ENCODE assay signal across 22 mouse cellular contexts in the genomic region with DNA sequence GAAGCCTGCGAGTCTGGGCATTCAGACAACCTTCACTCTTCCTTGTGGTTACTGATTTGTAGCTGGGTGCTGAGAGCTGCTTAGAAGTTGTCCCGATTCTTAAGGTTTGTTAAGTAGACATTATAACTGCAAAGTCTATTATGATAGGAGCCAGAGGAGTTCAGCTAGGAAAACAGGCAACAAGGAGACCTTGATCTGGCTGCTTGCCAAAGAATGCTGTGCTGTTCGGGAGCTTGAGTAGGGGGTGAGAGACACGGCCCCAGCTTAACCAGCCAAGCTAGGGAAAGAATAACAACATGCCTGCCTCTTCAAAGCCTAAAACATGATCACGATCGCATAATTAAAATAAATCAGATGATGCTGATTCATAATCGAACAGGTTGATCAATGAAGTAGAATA. TPM values are rescaled to one million over a fixed set of nuclear protein-coding genes. Genes with fewer than 3 reads are reported as not detected.
DNase-seq lines count a peak whose midpoint lies in the region; ATAC-seq and TF ChIP-seq lines count a peak whose summit lies in the region.
"Had no signal": no experiment of that assay in that cellular context is flagged by ENCODE, and none has a peak within 500 bp of the region (broad histone marks: within the 10 kb centered on the region; RNA-seq: fewer than 3 reads in every experiment).

No protein-coding gene starts in this region.

- no peaks in the 10 kb centered on the region for H3K27me3 ChIP-seq in forebrain, embryonic 14.5 days (replicated peaks; ENCODE audit: control insufficient read depth, insufficient read depth, low read length)
- H3K27me3 ChIP-seq in forebrain, embryonic 16.5 days (replicated peaks; ENCODE audit: control insufficient read depth, insufficient read depth, low read length): no peaks in the 10 kb centered on the region
- H3K27me3 ChIP-seq in midbrain, postnatal 0 days (ENCODE audit: insufficient read depth, low read length): no peaks in the 10 kb centered on the region
- no peaks in the 10 kb centered on the region for H3K27me3 ChIP-seq in midbrain, embryonic 15.5 days (replicated peaks)
- no peaks in the 10 kb centered on the region for H3K27me3 ChIP-seq in liver, embryonic 11.5 days (replicated peaks; ENCODE audit: control insufficient read depth, insufficient read depth, low read length)

- no peak for TF ChIP-seq CTCF in midbrain, postnatal 0 days (IDR thresholded peaks at IDR 0.05)

- H3K4me1 ChIP-seq in forebrain, embryonic 14.5 days (ENCODE audit: control insufficient read depth, insufficient read depth, low read length): peaks cover 9% of the 10 kb centered on the region; the same call in 1 of the 2 replicates
- peaks cover 15% of the 10 kb centered on the region for H3K4me1 ChIP-seq in forebrain, embryonic 16.5 days (replicated peaks; ENCODE audit: control insufficient read depth, insufficient read depth, low read length)
- H3K4me1 ChIP-seq in midbrain, postnatal 0 days (ENCODE audit: insufficient read depth, low read length): peaks cover 3% of the 10 kb centered on the region; the same call in 1 of the 2 replicates
- H3K4me1 ChIP-seq in midbrain, embryonic 15.5 days: peaks cover 13% of the 10 kb centered on the region; the same call in 1 of the 2 replicates
- no peaks in the 10 kb centered on the region for H3K4me1 ChIP-seq in liver, embryonic 11.5 days (replicated peaks; ENCODE audit: control insufficient read depth, insufficient read depth, low read length)

- no peaks in the 10 kb centered on the region for H3K36me3 ChIP-seq in forebrain, embryonic 14.5 days (ENCODE audit: control insufficient read depth, insufficient read depth, low read length)
- no peaks in the 10 kb centered on the region for H3K36me3 ChIP-seq in forebrain, embryonic 16.5 days (ENCODE audit: control insufficient read depth, insufficient read depth)
- no peaks in the 10 kb centered on the region for H3K36me3 ChIP-seq in midbrain, postnatal 0 days (ENCODE audit: insufficient read depth, low read length)
- no peaks in the 10 kb centered on the region for H3K36me3 ChIP-seq in midbrain, embryonic 15.5 days (replicated peaks)
- no peaks in the 10 kb centered on the region for H3K36me3 ChIP-seq in liver, embryonic 11.5 days (ENCODE audit: control insufficient read depth, insufficient read depth, low read length)
- H3K36me3 ChIP-seq: heart, embryonic 10.5 days; midbrain, embryonic 12.5 days had no signal

- no peak overlapping the region for H3K4me2 ChIP-seq in forebrain, embryonic 14.5 days (ENCODE audit: low read length)
- no peak overlapping the region for H3K4me2 ChIP-seq in forebrain, embryonic 16.5 days (ENCODE audit: low read length)
- no peak overlapping the region for H3K4me2 ChIP-seq in midbrain, postnatal 0 days (ENCODE audit: low read depth, low read length, poor library complexity, severe bottlenecking)
- no peak overlapping the region for H3K4me2 ChIP-seq in midbrain, embryonic 15.5 days
- H3K4me2 ChIP-seq in liver, embryonic 11.5 days: no peak overlapping the region
- H3K4me2 ChIP-seq: hindbrain, embryonic 14.5 days; midbrain, embryonic 12.5 days had no signal

- H3K9ac ChIP-seq in forebrain, embryonic 14.5 days (ENCODE audit: low read length): no peak overlapping the region
- H3K9ac ChIP-seq in forebrain, embryonic 16.5 days (replicated peaks; ENCODE audit: low read depth, low read length): no peak overlapping the region
- no peak overlapping the region for H3K9ac ChIP-seq in midbrain, postnatal 0 days (replicated peaks; ENCODE audit: low read length, poor library complexity, severe bottlenecking)
- H3K9ac ChIP-seq in midbrain, embryonic 15.5 days: no peak overlapping the region
- H3K9ac ChIP-seq in liver, embryonic 11.5 days (ENCODE audit: low read depth, low read length): no peak overlapping the region
- H3K9ac ChIP-seq: hindbrain, embryonic 14.5 days; midbrain, embryonic 12.5 days had no signal

- peak; percentile 68 for DNase-seq in forebrain, embryonic 14.5 days (ENCODE audit: low spot score)
- peak; percentile 12 for DNase-seq in heart, postnatal 4 days
- DNase-seq in heart, adult 18-20 months: no peak
- DNase-seq in midbrain, postnatal 0 days (ENCODE audit: low spot score): peak; percentile 32
- no peak for DNase-seq in liver, embryonic 11.5 days (ENCODE audit: low spot score)
- DNase-seq: adrenal gland, postnatal 14 days; B cell, adult 2 months; cerebellum, adult 9-10 months; gastrocnemius, postnatal 10 days; kidney, adult 18-20 months; kidney, postnatal 36 days; liver; lung, adult 18-20 months; lung, postnatal 36 days; thymus, postnatal 4 days had no signal

- WGBS in forebrain, embryonic 14.5 days: 40% methylated on average over 7 of the region's 7 CpGs
- 35% methylated on average over 7 of the region's 7 CpGs for WGBS in forebrain, embryonic 16.5 days
- WGBS in midbrain, postnatal 0 days: 59% methylated on average over 7 of the region's 7 CpGs
- 56% methylated on average over 7 of the region's 7 CpGs for WGBS in midbrain, embryonic 15.5 days
- WGBS in liver, embryonic 11.5 days: 68% methylated on average over 7 of the region's 7 CpGs

- no peak overlapping the region for H3K27ac ChIP-seq in forebrain, embryonic 14.5 days (ENCODE audit: low read depth, low read length)
- no peak overlapping the region for H3K27ac ChIP-seq in forebrain, embryonic 16.5 days (ENCODE audit: low read length)
- no peak overlapping the region for H3K27ac ChIP-seq in midbrain, postnatal 0 days (ENCODE audit: low read depth, low read length)
- H3K27ac ChIP-seq in midbrain, embryonic 15.5 days: no peak overlapping the region
- no peak overlapping the region for H3K27ac ChIP-seq in liver, embryonic 11.5 days (ENCODE audit: low read depth, low read length)
- H3K27ac ChIP-seq: heart, embryonic 10.5 days; hindbrain, embryonic 14.5 days; midbrain, embryonic 12.5 days had no signal

- 0 out of 2 replicates have a peak, but pooled peaks have one; percentile 50 for ATAC-seq in forebrain, embryonic 14.5 days
- ATAC-seq in forebrain, embryonic 16.5 days: no peak
- ATAC-seq in midbrain, postnatal 0 days (ENCODE audit: low FRiP score): no peak
- no peak for ATAC-seq in midbrain, embryonic 15.5 days (replicated peaks)
- no peak for ATAC-seq in liver, embryonic 11.5 days (replicated peaks; ENCODE audit: low FRiP score)
- ATAC-seq: activated CD4-positive, CD25-positive, alpha-beta regulatory T cell, adult 4 months; Patski had no signal

- no peaks in the 10 kb centered on the region for H3K9me3 ChIP-seq in forebrain, embryonic 14.5 days (replicated peaks; ENCODE audit: control insufficient read depth, low read length)
- H3K9me3 ChIP-seq in forebrain, embryonic 16.5 days (ENCODE audit: control insufficient read depth, low read length): no peaks in the 10 kb centered on the region
- no peaks in the 10 kb centered on the region for H3K9me3 ChIP-seq in midbrain, postnatal 0 days (ENCODE audit: low read length)
- no peaks in the 10 kb centered on the region for H3K9me3 ChIP-seq in midbrain, embryonic 15.5 days
- H3K9me3 ChIP-seq in liver, embryonic 11.5 days (ENCODE audit: control insufficient read depth, low read length): no peaks in the 10 kb centered on the region
- H3K9me3 ChIP-seq: heart, embryonic 10.5 days; midbrain, embryonic 12.5 days had no signal

- H3K4me3 ChIP-seq in forebrain, embryonic 14.5 days (ENCODE audit: low read depth, low read length): no peak overlapping the region
- H3K4me3 ChIP-seq in forebrain, embryonic 16.5 days (replicated peaks; ENCODE audit: low read length): no peak overlapping the region
- no peak overlapping the region for H3K4me3 ChIP-seq in midbrain, postnatal 0 days (ENCODE audit: low read depth, low read length)
- no peak overlapping the region for H3K4me3 ChIP-seq in midbrain, embryonic 15.5 days
- no peak overlapping the region for H3K4me3 ChIP-seq in liver, embryonic 11.5 days (ENCODE audit: low read depth, low read length)
- H3K4me3 ChIP-seq: heart, embryonic 10.5 days; midbrain, embryonic 12.5 days had no signal

RNA-seq across cellular contexts. Expression of gene Brinp2, which starts 59.1 kb away (rescaled TPM):
- polyA plus RNA-seq in forebrain, embryonic 14.5 days (2014; fragmentation: Nextera tagmentation; extraction: Ambion mirVana): 23.6 and 36.7 TPM in 2 replicates
- 46.4 and 46.5 TPM in 2 replicates for polyA plus RNA-seq in forebrain, embryonic 16.5 days (2015; fragmentation: Nextera tagmentation; extraction: Ambion mirVana)
- total RNA-seq in heart, postnatal 4 days (2021): under 1 TPM; 0.14 to 0.27 TPM
- under 1 TPM; 0.18 to 0.22 TPM for total RNA-seq in heart, adult 18-20 months (2021)
- total RNA-seq in midbrain, postnatal 0 days (2014; rRNA removed): 55.8 and 67.0 TPM in 2 replicates
- polyA plus RNA-seq in midbrain, postnatal 0 days (2015; fragmentation: Nextera tagmentation; extraction: Ambion mirVana): 41.0 and 44.0 TPM in 2 replicates
- polyA plus RNA-seq in midbrain, embryonic 15.5 days (2015; fragmentation: Nextera tagmentation; extraction: Ambion mirVana): 31.8 and 33.4 TPM in 2 replicates
- polyA plus RNA-seq in liver, embryonic 11.5 days (2014; fragmentation: Nextera tagmentation; extraction: Ambion mirVana): 0.44 and 1.0 TPM in 2 replicates
- polyA plus RNA-seq: Patski had no signal

Comparison
In these comparisons a context has a peak if more than half of its experiments do, and no peak if none do; other contexts are left out.
1. DNase-seq: peak in forebrain, embryonic 14.5 days (single experiment), heart, postnatal 4 days (single experiment) and midbrain, postnatal 0 days (single experiment); none in heart, adult 18-20 months (0 of 2) and liver, embryonic 11.5 days (single experiment).
2. RNA of gene Brinp2, which starts 59.1 kb away (polyA plus RNA-seq): 46.4 to 46.5 TPM in forebrain, embryonic 16.5 days, 41.0 to 44.0 TPM in midbrain, postnatal 0 days, 31.8 to 33.4 TPM in midbrain, embryonic 15.5 days and 23.6 to 36.7 TPM in forebrain, embryonic 14.5 days; 0.44 to 1.0 TPM in liver, embryonic 11.5 days; every median in the first group is over 10 times any median in the second.